Mouse (Mus musculus): ENCODE measurements around the gene Capza1.

GRCm38 (mm10) chr3:104789312-104789605, 75.0 kb downstream of the Capza1 start:
- TF ChIP-seq NELFE (IDR thresholded peaks at IDR 0.05; ENCODE audit: low read depth, low read length) = no peak
- TF ChIP-seq JUND (IDR thresholded peaks at IDR 0.05; ENCODE audit: low read depth, low read length) = no peak
- TF ChIP-seq CTCF (IDR thresholded peaks at IDR 0.05 in 2 of 3, conservative IDR thresholded peaks at IDR 0.05 in 1 of 3; ENCODE audit: control insufficient read depth in 1 of 3, insufficient read depth in 1 of 3, low read depth in 2 of 3, low read length in 3 of 3, poor library complexity in 1 of 3, severe bottlenecking in 1 of 3) = no peak
- TF ChIP-seq MEF2A (IDR thresholded peaks at IDR 0.05; ENCODE audit: extremely low read depth, insufficient replicate concordance, low read depth, low read length, poor library complexity, severe bottlenecking) = no peak
- no peak for TF ChIP-seq POLR2A (IDR thresholded peaks at IDR 0.05; ENCODE audit: control insufficient read depth in 1 of 2, insufficient read depth in 1 of 2, low read depth in 1 of 2, low read length in 2 of 2, poor library complexity in 1 of 2)
- no peak for TF ChIP-seq POLR2AphosphoS2 (IDR thresholded peaks at IDR 0.05; ENCODE audit: low read length)
- no peak for TF ChIP-seq MAFK (IDR thresholded peaks at IDR 0.05; ENCODE audit: borderline replicate concordance, low read depth, low read length)
- TF ChIP-seq KAT2A (conservative IDR thresholded peaks at IDR 0.05; ENCODE audit: low read depth, low read length) = no peak
- no peak for TF ChIP-seq EP300 (IDR thresholded peaks at IDR 0.05; ENCODE audit: low read depth in 1 of 2, low read length in 2 of 2)
- no peak for TF ChIP-seq POLR2AphosphoS5 (IDR thresholded peaks at IDR 0.05; ENCODE audit: borderline replicate concordance, low read depth, low read length)
- no peak for TF ChIP-seq USF1 (IDR thresholded peaks at IDR 0.05; ENCODE audit: low read depth, low read length)
- TF ChIP-seq MAX (IDR thresholded peaks at IDR 0.05; ENCODE audit: low read length) = no peak
- TF ChIP-seq ZNF384 (IDR thresholded peaks at IDR 0.05; ENCODE audit: low read depth, low read length) = no peak

Data from MEL (cell line).